Mouse (Mus musculus) T-cell, adult 66 days (primary cell): ENCODE results near the gene Serpinf1. TPM values are rescaled to one million over a fixed set of nuclear protein-coding genes. Genes with fewer than 3 reads are reported as not detected.

ENCODE experiments used
- total RNA-seq, 2 experiments: library from RNA; stranded (reverse); gene quantifications; 3 replicates in 1 of 2; 4 replicates in 1 of 2; pipeline ENCODE4 v1.2.4; 2023

Serpinf1 gene
- not detected for total RNA-seq

GRCm38 (mm10) chr11:75422013-75422792 is at the start of gene Serpinf1:
Gene Serpinf1, minus strand, starts transcription at chr11:75422701.

GRCm38 (mm10) chr11:75460844-75461742 is 38.6 kb upstream of the Serpinf1 start, which contains the start of gene Tlcd2:
Gene Tlcd2, plus strand, starts transcription at chr11:75461715.

GRCm38 (mm10) chr11:75453991-75454930 is 31.8 kb upstream of the Serpinf1 start, which contains the start of gene Wdr81:
Gene Wdr81, minus strand, starts transcription at chr11:75454717.

DNA sequence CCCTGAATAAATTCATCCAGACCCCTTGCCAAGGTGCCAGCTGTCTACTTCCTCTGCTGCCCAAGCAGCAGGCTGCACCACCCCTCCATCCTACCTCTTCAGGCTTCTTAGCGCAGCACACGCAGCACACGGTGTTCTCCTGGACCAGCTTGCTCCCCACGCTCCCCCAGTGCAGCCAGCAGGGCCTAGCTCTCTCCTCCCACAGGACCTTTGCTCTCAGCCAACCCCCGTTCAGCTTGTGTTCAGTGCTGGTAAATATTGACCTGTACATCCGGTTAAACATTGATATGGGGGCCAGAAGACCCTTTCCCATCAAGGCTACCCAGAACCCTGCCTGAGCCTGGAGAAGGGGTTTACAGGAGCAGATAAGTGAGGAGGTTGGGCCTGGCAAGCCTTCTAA is 16.9 kb upstream of the Serpinf1 start, which contains the start of gene Serpinf2:
TSS of gene Serpinf2 (minus strand) at position 229 of the 400 bp plus-strand sequence.

Other genes with a start within 250 kb of the Serpinf1 start
- gene Ovca2, start 243.9 kb downstream of the Serpinf1 start, total RNA-seq = 10 to 100 TPM; 10.9 to 12.1 TPM
- 10 to 100 TPM; 21.2 to 23.1 TPM for gene Dph1, start 231.5 kb downstream of the Serpinf1 start, total RNA-seq
- gene Rtn4rl1, start 228.9 kb downstream of the Serpinf1 start, total RNA-seq = 10 to 100 TPM; 18.1 to 18.7 TPM
- gene Rpa1, start 74.4 kb downstream of the Serpinf1 start, total RNA-seq = 100 to 1,000 TPM; 155 to 156 TPM
- 10 to 100 TPM; 11.6 to 14.8 TPM for gene Smyd4, start 74.3 kb downstream of the Serpinf1 start, total RNA-seq
- under 1 TPM in 1 of 2 experiments, not detected in 1; 0.67 TPM for gene Serpinf2, start 16.9 kb upstream of the Serpinf1 start, total RNA-seq
- 10 to 100 TPM; 26.9 to 27.0 TPM for gene Wdr81, start 32.0 kb upstream of the Serpinf1 start, total RNA-seq
- gene Tlcd2, start 39.0 kb upstream of the Serpinf1 start, total RNA-seq = 1 to 10 TPM in 1 of 2 experiments, not detected in 1; 2.0 TPM
- gene Prpf8, start 64.1 kb upstream of the Serpinf1 start, total RNA-seq = 100 to 1,000 TPM; 193 to 211 TPM
- not detected for gene Rilp, start 87.4 kb upstream of the Serpinf1 start, total RNA-seq
- under 1 TPM in 1 of 2 experiments, not detected in 1; 0.21 TPM for gene Scarf1, start 90.8 kb upstream of the Serpinf1 start, total RNA-seq
- gene Slc43a2, start 109.0 kb upstream of the Serpinf1 start, total RNA-seq = 10 to 100 TPM; 67.1 to 70.3 TPM
- gene Pitpna, start 165.4 kb upstream of the Serpinf1 start, total RNA-seq = 100 to 1,000 TPM; 226 to 230 TPM
- gene Inpp5k, start 208.3 kb upstream of the Serpinf1 start, total RNA-seq = 100 to 1,000 TPM; 109 to 130 TPM
- 10 to 100 TPM; 11.1 to 14.5 TPM for gene Myo1c, start 227.8 kb upstream of the Serpinf1 start, total RNA-seq